ENCODE assay signal across 23 mouse cellular contexts in the genomic region with DNA sequence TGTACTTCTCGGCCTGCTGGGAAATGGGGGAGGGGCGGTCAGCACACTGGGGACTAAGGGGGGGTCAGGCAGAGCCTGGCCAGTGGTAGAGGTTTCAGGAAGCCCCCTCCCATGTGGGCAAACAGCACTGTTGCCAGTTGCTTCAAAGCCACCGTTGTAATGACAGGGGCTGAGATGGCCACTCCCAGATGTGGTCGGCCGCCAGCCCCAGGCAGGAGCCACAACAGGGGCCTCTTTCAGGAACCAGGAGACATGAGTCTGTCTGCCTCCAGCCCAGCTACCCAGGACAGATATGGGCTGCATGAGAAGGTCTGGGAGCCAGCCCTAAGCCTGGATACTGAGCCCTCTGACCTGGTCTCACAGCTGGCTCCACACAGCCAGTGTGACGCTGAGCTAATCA. TPM values are rescaled to one million over a fixed set of nuclear protein-coding genes. Genes with fewer than 3 reads are reported as not detected.
DNase-seq lines count a peak whose midpoint lies in the region; ATAC-seq lines count a peak whose summit lies in the region.
"Had no signal": no experiment of that assay in that cellular context is flagged by ENCODE, and none has a peak within 500 bp of the region (broad histone marks: within the 10 kb centered on the region; RNA-seq: fewer than 3 reads in every experiment).

No protein-coding gene starts in this region.

- H3K9ac ChIP-seq in heart, embryonic 12.5 days, result no peak overlapping the region
- 0 out of 2 replicates have a peak overlapping the region, but pooled peaks have one; percentile 20 for H3K9ac ChIP-seq in midbrain, embryonic 12.5 days (replicated peaks)
- H3K9ac ChIP-seq in limb, embryonic 12.5 days (replicated peaks), result 0 out of 2 replicates have a peak overlapping the region, but pooled peaks have one; percentile 34
- H3K9ac ChIP-seq: heart, embryonic 15.5 days; liver, embryonic 15.5 days; midbrain, embryonic 13.5 days had no signal

- H3K27me3 ChIP-seq in heart, embryonic 12.5 days (replicated peaks), result peaks cover 60% of the 10 kb centered on the region
- H3K27me3 ChIP-seq in midbrain, embryonic 12.5 days, result peaks cover 68% of the 10 kb centered on the region
- H3K27me3 ChIP-seq in midbrain, embryonic 10.5 days (ENCODE audit: low read depth, poor library complexity, severe bottlenecking), result peaks cover 74% of the 10 kb centered on the region
- peaks cover 34% of the 10 kb centered on the region for H3K27me3 ChIP-seq in limb, embryonic 12.5 days

- DNase-seq in heart, postnatal 4 days, result no peak
- no peak for DNase-seq in midbrain, embryonic 10.5 days (ENCODE audit: low spot score)
- no peak for DNase-seq in gastrocnemius, postnatal 14 days
- DNase-seq in right cerebral cortex, postnatal 25 days, result no peak
- DNase-seq: adrenal gland, postnatal 25 days; cerebellum, adult 9-10 months; gastrocnemius, postnatal 25 days; heart, adult 2 months; kidney, adult 11 months; layer of hippocampus, adult 9-11 months; lung, postnatal 4 days; thymus, postnatal 14 days had no signal

- whole genome bisulfite sequencing in heart, embryonic 12.5 days, result 36% methylated on average over 6 of the region's 6 CpGs
- 70% methylated on average over 6 of the region's 6 CpGs for WGBS in midbrain, embryonic 12.5 days
- WGBS in midbrain, embryonic 10.5 days, result 64% methylated on average over 6 of the region's 6 CpGs
- 34% methylated on average over 6 of the region's 6 CpGs for WGBS in limb, embryonic 12.5 days

- peaks cover 12% of the 10 kb centered on the region for H3K4me1 ChIP-seq in heart, embryonic 12.5 days (replicated peaks)
- H3K4me1 ChIP-seq in midbrain, embryonic 12.5 days, result peaks cover 15% of the 10 kb centered on the region
- peaks cover 39% of the 10 kb centered on the region for H3K4me1 ChIP-seq in midbrain, embryonic 10.5 days
- peaks cover 17% of the 10 kb centered on the region for H3K4me1 ChIP-seq in limb, embryonic 12.5 days (replicated peaks)

- no peak overlapping the region for H3K4me2 ChIP-seq in heart, embryonic 12.5 days
- H3K4me2 ChIP-seq in midbrain, embryonic 12.5 days (replicated peaks), result no peak overlapping the region
- H3K4me2 ChIP-seq in limb, embryonic 12.5 days, result no peak overlapping the region
- H3K4me2 ChIP-seq: heart, embryonic 15.5 days; liver, embryonic 15.5 days; midbrain, embryonic 13.5 days had no signal

- no peaks in the 10 kb centered on the region for H3K36me3 ChIP-seq in heart, embryonic 12.5 days
- H3K36me3 ChIP-seq in midbrain, embryonic 12.5 days, result no peaks in the 10 kb centered on the region
- H3K36me3 ChIP-seq in midbrain, embryonic 10.5 days, result no peaks in the 10 kb centered on the region
- no peaks in the 10 kb centered on the region for H3K36me3 ChIP-seq in limb, embryonic 12.5 days
- H3K36me3 ChIP-seq: heart, embryonic 15.5 days; liver, embryonic 15.5 days; midbrain, embryonic 13.5 days had no signal

- intact Hi-C loops in gastrocnemius, postnatal 14 days (cut with DNase I; ENCODE audit: low total_unique reads), result no loop called here

- ATAC-seq in heart, embryonic 12.5 days (ENCODE audit: insufficient number of reproducible peaks, low FRiP score), result 0 out of 2 replicates have a peak, but pooled peaks have one; percentile 2
- ATAC-seq in midbrain, embryonic 12.5 days (ENCODE audit: low FRiP score, low read depth), result no peak
- ATAC-seq in limb, embryonic 12.5 days (ENCODE audit: insufficient number of reproducible peaks, insufficient read depth, low FRiP score, low TSS enrichment, low read depth), result no peak
- peak; percentile 37 for ATAC-seq in megakaryocyte progenitor cell, adult 5-6 weeks (replicated peaks; ENCODE audit: poor library complexity)
- ATAC-seq: forebrain, embryonic 16.5 days; hindbrain, postnatal 0 days; midbrain, embryonic 13.5 days had no signal

- H3K27ac ChIP-seq in heart, embryonic 12.5 days (ENCODE audit: poor library complexity, severe bottlenecking), result no peak overlapping the region
- no peak overlapping the region for H3K27ac ChIP-seq in midbrain, embryonic 12.5 days (replicated peaks)
- no peak overlapping the region; the same call in 1 of the 2 replicates for H3K27ac ChIP-seq in midbrain, embryonic 10.5 days (replicated peaks)
- H3K27ac ChIP-seq in limb, embryonic 12.5 days, result no peak overlapping the region
- H3K27ac ChIP-seq: heart, adult 2 months; heart, embryonic 15.5 days; hindbrain, postnatal 0 days; left cerebral cortex, adult 2 months; liver, embryonic 15.5 days; midbrain, embryonic 13.5 days had no signal

- no peak overlapping the region for H3K4me3 ChIP-seq in heart, embryonic 12.5 days
- no peak overlapping the region for H3K4me3 ChIP-seq in midbrain, embryonic 12.5 days
- no peak overlapping the region for H3K4me3 ChIP-seq in midbrain, embryonic 10.5 days
- no peak overlapping the region for H3K4me3 ChIP-seq in limb, embryonic 12.5 days (replicated peaks)
- H3K4me3 ChIP-seq: heart, adult 2 months; heart, embryonic 15.5 days; left cerebral cortex, adult 2 months; liver, embryonic 15.5 days; midbrain, embryonic 13.5 days had no signal

- no peaks in the 10 kb centered on the region for H3K9me3 ChIP-seq in heart, embryonic 12.5 days (replicated peaks)
- no peaks in the 10 kb centered on the region for H3K9me3 ChIP-seq in midbrain, embryonic 12.5 days
- H3K9me3 ChIP-seq in midbrain, embryonic 10.5 days (replicated peaks), result no peaks in the 10 kb centered on the region
- no peaks in the 10 kb centered on the region for H3K9me3 ChIP-seq in limb, embryonic 12.5 days
- H3K9me3 ChIP-seq: heart, embryonic 15.5 days; liver, embryonic 15.5 days; midbrain, embryonic 13.5 days had no signal

RNA-seq across cellular contexts. Expression of gene Trpv4, which starts 13.3 kb away (rescaled TPM):
- polyA plus RNA-seq in heart, embryonic 12.5 days (2016; fragmentation: Nextera tagmentation; extraction: Ambion mirVana), result 0.95 and 0.96 TPM in 2 replicates
- total RNA-seq in heart, postnatal 4 days (2021), result 1 to 10 TPM; 2.8 to 3.1 TPM
- 0.20 and 0.69 TPM in 2 replicates for polyA plus RNA-seq in midbrain, embryonic 12.5 days (2016; fragmentation: Nextera tagmentation; extraction: Ambion mirVana)
- polyA plus RNA-seq in midbrain, embryonic 10.5 days (2016; fragmentation: Nextera tagmentation; extraction: Ambion mirVana), result 0.12 and 0.27 TPM in 2 replicates
- 2.5 and 3.4 TPM in 2 replicates for polyA plus RNA-seq in limb, embryonic 12.5 days (2016; fragmentation: Nextera tagmentation; extraction: Ambion mirVana)
- total RNA-seq in megakaryocyte progenitor cell, adult 5-6 weeks (2015), result 0.15 and 0.25 TPM in 2 replicates
- 0.17 TPM in 1 of 2 replicates, not detected in the other for total RNA-seq in megakaryocyte progenitor cell, adult 5-6 weeks (2017)
- 1 to 10 TPM; 1.6 to 1.8 TPM for total RNA-seq in gastrocnemius, postnatal 14 days (2021)
- total RNA-seq: monocyte, adult 5-6 weeks had no signal

RNA-seq across cellular contexts. Expression of gene Gltp, which starts 45.9 kb away (rescaled TPM):
- polyA plus RNA-seq in heart, embryonic 12.5 days (2016; fragmentation: Nextera tagmentation; extraction: Ambion mirVana), result 55.3 and 56.5 TPM in 2 replicates
- 10 to 100 TPM; 24.4 to 26.8 TPM for total RNA-seq in heart, postnatal 4 days (2021)
- polyA plus RNA-seq in midbrain, embryonic 12.5 days (2016; fragmentation: Nextera tagmentation; extraction: Ambion mirVana), result 60.6 and 62.0 TPM in 2 replicates
- 81.8 and 83.0 TPM in 2 replicates for polyA plus RNA-seq in midbrain, embryonic 10.5 days (2016; fragmentation: Nextera tagmentation; extraction: Ambion mirVana)
- polyA plus RNA-seq in limb, embryonic 12.5 days (2016; fragmentation: Nextera tagmentation; extraction: Ambion mirVana), result 69.5 and 75.3 TPM in 2 replicates
- 94.3 and 101 TPM in 2 replicates for total RNA-seq in megakaryocyte progenitor cell, adult 5-6 weeks (2015)
- 46.1 and 48.6 TPM in 2 replicates for total RNA-seq in megakaryocyte progenitor cell, adult 5-6 weeks (2017)
- 10 to 100 TPM; 10.8 to 13.5 TPM for total RNA-seq in gastrocnemius, postnatal 14 days (2021)

Comparison
In these comparisons a context has a peak if more than half of its experiments do, and no peak if none do; other contexts are left out.
1. ATAC-seq: peak in heart, embryonic 12.5 days (single experiment) and megakaryocyte progenitor cell, adult 5-6 weeks (single experiment); none in midbrain, embryonic 12.5 days (single experiment) and limb, embryonic 12.5 days (single experiment).